Mouse (Mus musculus) kidney, postnatal 36 days (tissue): ENCODE results near the gene St8sia4.
A peak's percentile ranks its signal among the peaks of the same experiment; 100 is the strongest.

ENCODE experiments used
- DNase-seq, 2 experiments: peaks; one replicate each; pipeline ENCODE4 v3.0.0; 2021 to 2022; ENCODE audit warnings: mixed read lengths in 2 of 2

Gene St8sia4

GRCm38 (mm10) chr1:95667435-95668252, at the start of gene St8sia4:
St8sia4 (minus strand) TSS chr1:95667571.
- peak; percentile 64 to 77 for DNase-seq

- DNase-seq = peak in 1 of 2 experiments; percentile 15
These were observed 41.8 kb upstream of the St8sia4 start for GRCm38 (mm10) chr1:95709181-95709580.

GRCm38 (mm10) chr1:95699903-95700302, 32.5 kb upstream of the St8sia4 start:
- DNase-seq = no peak

- DNase-seq = no peak
These were observed 6.7 kb upstream of the St8sia4 start for GRCm38 (mm10) chr1:95674052-95674451.

GRCm38 (mm10) chr1:95668253-95668805, 958 bp upstream of the St8sia4 start:
- no peak for DNase-seq

- DNase-seq = peak in 1 of 2 experiments; percentile 1
These were observed 640 bp downstream of the St8sia4 start for GRCm38 (mm10) chr1:95666541-95667320.

GRCm38 (mm10) chr1:95665951-95666484, 1.4 kb downstream of the St8sia4 start:
- peak; percentile 13 to 26 for DNase-seq

- DNase-seq = peak in 1 of 2 experiments; percentile 5
These were observed 2.2 kb downstream of the St8sia4 start for GRCm38 (mm10) chr1:95664969-95665702.

GRCm38 (mm10) chr1:95664321-95664825, 3.0 kb downstream of the St8sia4 start:
- DNase-seq = peak in 1 of 2 experiments; percentile 1

- no peak for DNase-seq
These were observed 10.2 kb downstream of the St8sia4 start for GRCm38 (mm10) chr1:95657051-95657668.

GRCm38 (mm10) chr1:95655564-95655963, 11.8 kb downstream of the St8sia4 start:
- DNase-seq = no peak

- DNase-seq = no peak
These were observed 13.9 kb downstream of the St8sia4 start for GRCm38 (mm10) chr1:95653445-95653844.

GRCm38 (mm10) chr1:95644292-95644691, 23.1 kb downstream of the St8sia4 start:
- no peak for DNase-seq

GRCm38 (mm10) chr1:95639001-95639400, 28.4 kb downstream of the St8sia4 start:
- no peak for DNase-seq

- DNase-seq = no peak
These were observed 43.0 kb downstream of the St8sia4 start for GRCm38 (mm10) chr1:95624376-95624775.

GRCm38 (mm10) chr1:95618647-95619046, 48.7 kb downstream of the St8sia4 start:
- DNase-seq = no peak

- DNase-seq = no peak
These were observed 49.2 kb downstream of the St8sia4 start for GRCm38 (mm10) chr1:95618125-95618524.

- no peak for DNase-seq
These were observed 57.4 kb downstream of the St8sia4 start for GRCm38 (mm10) chr1:95610017-95610416.

- no peak for DNase-seq
These were observed 58.3 kb downstream of the St8sia4 start for GRCm38 (mm10) chr1:95609045-95609444.

GRCm38 (mm10) chr1:95605458-95605857, 61.9 kb downstream of the St8sia4 start:
- no peak for DNase-seq

- no peak for DNase-seq
These were observed 69.3 kb downstream of the St8sia4 start for GRCm38 (mm10) chr1:95598108-95598507.

- no peak for DNase-seq
These were observed 70.5 kb downstream of the St8sia4 start for GRCm38 (mm10) chr1:95596825-95597224.
